Mouse (Mus musculus) liver, embryonic 14.5 days (tissue): ENCODE measurements around the gene Zdhhc19. TPM values are rescaled to one million over a fixed set of nuclear protein-coding genes. Genes with fewer than 3 reads are reported as not detected.
A peak's percentile ranks its signal among the peaks of the same experiment; 100 is the strongest.

Source experiments
- ATAC-seq: fragments of 200-750 bp; cut with Nextera tagmentation; 2 replicates; pipeline ENCODE4 v1.8.0; 2017; ENCODE audit warnings: moderate number of reproducible peaks, mild to moderate bottlenecking, moderate library complexity; ENCODE audit not compliant: insufficient read depth
- DNase-seq, 3 experiments: peaks; one replicate each; pipeline ENCODE4 v3.0.0-alpha.2; 2012 to 2013; ENCODE audit warnings: low read depth in 3 of 3, low spot score in 3 of 3
- H3K27ac ChIP-seq: fragments of 300-500 bp; sonication (generic); 2 replicates; pipeline ENCODE4 v1.5.1; 2014; ENCODE audit warnings: moderate library complexity, mild to moderate bottlenecking, control low read depth, inconsistent platforms
- H3K27me3 ChIP-seq: fragments of 300-500 bp; sonication (generic); 2 replicates; pipeline ENCODE4 v1.6.1; 2014; ENCODE audit warnings: mild to moderate bottlenecking, low read length, moderate library complexity; ENCODE audit not compliant: control insufficient read depth, insufficient read depth
- H3K36me3 ChIP-seq: fragments of 300-500 bp; sonication (generic); replicated peaks from 2 replicates; pipeline ENCODE4 v1.6.1; 2014; ENCODE audit warnings: low read depth; ENCODE audit not compliant: control insufficient read depth, insufficient read depth
- H3K4me1 ChIP-seq, 2 experiments: fragments of 200-500 bp in 1 of 2; fragments of 300-500 bp in 1 of 2; sonication (generic) in 1 of 2; replicated peaks; 2 replicates each; pipeline ENCODE4 v1.6.1; 2012 to 2014; ENCODE audit warnings: antibody characterized with exemption in 1 of 2, inconsistent platforms in 1 of 2, low read length in 1 of 2; ENCODE audit not compliant: control insufficient read depth in 2 of 2, insufficient read depth in 2 of 2
- H3K4me2 ChIP-seq: fragments of 300-500 bp; sonication (generic); 2 replicates; pipeline ENCODE4 v1.6.1; 2014; ENCODE audit warnings: low read depth, mild to moderate bottlenecking, control low read depth, moderate library complexity
- H3K4me3 ChIP-seq, 2 experiments: fragments of 200-500 bp in 1 of 2; fragments of 300-500 bp in 1 of 2; sonication (generic) in 1 of 2; 2 replicates each; pipeline ENCODE4 v1.5.1; 2012 to 2014; ENCODE audit warnings: low read depth in 2 of 2, low read length in 2 of 2, mild to moderate bottlenecking in 2 of 2, control low read depth in 1 of 2, inconsistent platforms in 1 of 2, moderate library complexity in 1 of 2; ENCODE audit not compliant: insufficient read depth in 1 of 2
- H3K9ac ChIP-seq: fragments of 300-500 bp; sonication (generic); replicated peaks from 2 replicates; pipeline ENCODE4 v1.6.1; 2014; ENCODE audit warnings: mild to moderate bottlenecking, control low read depth, moderate library complexity
- H3K9me3 ChIP-seq: fragments of 300-500 bp; sonication (generic); 2 replicates; pipeline ENCODE4 v1.6.1; 2016; ENCODE audit warnings: low read length, mixed read lengths; ENCODE audit not compliant: control insufficient read depth
- CTCF ChIP-seq: IDR thresholded peaks from 2 replicates; pipeline ENCODE4 v1.5.1; 2016; ENCODE audit warnings: antibody characterized with exemption, low read depth, control low read depth
- EP300 ChIP-seq: IDR thresholded peaks from 2 replicates; pipeline ENCODE4 v1.6.1; 2016; ENCODE audit warnings: antibody characterized with exemption, low read depth
- WGBS: fragments of 180-500 bp; shearing (Covaris S2); extraction: QIAGEN DNeasy Blood & Tissue Kit; methylation state at CpG from one replicate; pipeline ENCODE4 v1.1.7; 2014; ENCODE audit not compliant: insufficient replicate concordance; 5-methylcytosine and 5-hydroxymethylcytosine counted together
- polyA plus RNA-seq, 2 experiments: library from polyadenylated mRNA; depleted of rRNA in 1 of 2; stranded (reverse) in 1 of 2; unstranded in 1 of 2; fragments of >200 nt; fragmentation: Nextera tagmentation in 1 of 2; extraction: Ambion mirVana in 1 of 2; gene quantifications; 2 replicates each; pipeline versions ENCODE4 v1.2.1 to v1.2.3; 2012 to 2014

The Zdhhc19 gene
- polyA plus RNA-seq, 2 experiments, result not detected

GRCm38 (mm10) chr16:32593916-32594315 lies 97.9 kb downstream of the Zdhhc19 start:
- no peak overlapping the region for H3K4me2 ChIP-seq
- no peaks in the 10 kb centered on the region for H3K27me3 ChIP-seq
- TF ChIP-seq EP300 (no peak), CTCF (no peak)
- H3K4me3 ChIP-seq, result no peak overlapping the region
- DNase-seq, result no peak
- no peak overlapping the region for H3K9ac ChIP-seq
- peaks cover 7 to 19% of the 10 kb centered on the region in 2 experiments for H3K4me1 ChIP-seq
- WGBS, result 46% methylated on average over 5 of the region's 5 CpGs
- no peaks in the 10 kb centered on the region for H3K36me3 ChIP-seq
- no peak overlapping the region for H3K27ac ChIP-seq
- ATAC-seq, result no peak
- H3K9me3 ChIP-seq, result no peaks in the 10 kb centered on the region

DNA sequence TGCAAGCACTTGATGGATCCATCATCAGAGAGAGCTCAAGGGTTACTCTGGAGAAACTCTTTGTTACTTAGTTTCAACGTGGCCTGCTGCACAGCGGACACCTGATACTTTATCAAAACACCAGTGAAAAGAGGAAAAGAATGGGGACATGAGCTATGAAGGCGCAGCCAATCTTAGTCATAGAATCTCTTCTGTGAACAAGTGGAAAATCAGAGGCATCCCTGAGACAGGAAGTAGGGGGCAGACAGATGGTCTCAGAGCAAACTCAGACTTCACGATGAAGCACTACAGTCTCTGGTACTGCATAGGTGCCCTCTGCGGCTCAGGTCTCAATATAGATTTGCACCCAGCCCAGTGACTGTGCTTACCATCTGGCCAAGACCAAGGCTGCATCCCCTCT lies 98.6 kb downstream of the Zdhhc19 start:
- H3K4me2 ChIP-seq, result no peak overlapping the region
- H3K9me3 ChIP-seq, result no peaks in the 10 kb centered on the region
- H3K36me3 ChIP-seq, result no peaks in the 10 kb centered on the region
- no peak overlapping the region for H3K27ac ChIP-seq
- 65% methylated on average over 5 of the region's 5 CpGs for WGBS
- H3K4me1 ChIP-seq, result peaks cover 7 to 21% of the 10 kb centered on the region in 2 experiments
- ATAC-seq, result no peak
- TF ChIP-seq EP300 (no peak), CTCF (no peak)
- H3K9ac ChIP-seq, result no peak overlapping the region
- DNase-seq, result no peak
- H3K27me3 ChIP-seq, result no peaks in the 10 kb centered on the region
- H3K4me3 ChIP-seq, result no peak overlapping the region

DNA sequence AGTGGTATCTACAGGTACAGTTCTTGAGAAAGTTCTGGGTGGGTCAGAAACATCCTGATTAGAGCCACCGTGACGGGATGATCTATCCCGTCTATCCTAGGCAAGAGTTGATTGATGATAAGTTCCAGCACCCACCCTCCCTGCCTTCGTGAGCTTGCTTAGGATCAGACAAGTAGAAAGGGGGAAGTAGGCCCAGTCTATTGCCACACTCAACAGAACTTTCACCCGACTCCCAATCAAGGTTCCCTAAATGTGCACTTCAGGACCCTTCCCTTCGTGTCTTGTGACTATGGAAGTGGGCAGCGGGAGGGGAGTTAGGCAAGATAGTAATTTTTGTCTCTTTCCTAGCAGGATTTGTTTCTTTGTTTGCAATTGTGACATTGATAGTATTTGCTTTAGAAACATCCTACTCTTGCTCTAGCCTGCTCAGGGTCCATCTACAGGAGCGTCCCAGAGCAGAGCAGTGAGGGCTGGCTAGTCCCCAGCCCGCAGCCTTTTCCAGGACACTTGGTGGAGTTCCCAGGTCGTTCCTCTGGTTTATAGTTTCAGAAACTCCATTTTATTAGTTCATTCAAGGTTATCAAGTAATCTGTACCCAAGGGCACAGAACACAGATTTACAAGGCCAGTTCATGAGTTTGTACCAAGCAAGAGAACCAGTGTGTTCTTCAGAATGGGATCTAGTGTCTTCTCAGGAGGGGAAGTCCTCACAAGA lies 99.2 kb downstream of the Zdhhc19 start:
- no peak for DNase-seq
- TF ChIP-seq EP300 (no peak), CTCF (no peak)

DNA sequence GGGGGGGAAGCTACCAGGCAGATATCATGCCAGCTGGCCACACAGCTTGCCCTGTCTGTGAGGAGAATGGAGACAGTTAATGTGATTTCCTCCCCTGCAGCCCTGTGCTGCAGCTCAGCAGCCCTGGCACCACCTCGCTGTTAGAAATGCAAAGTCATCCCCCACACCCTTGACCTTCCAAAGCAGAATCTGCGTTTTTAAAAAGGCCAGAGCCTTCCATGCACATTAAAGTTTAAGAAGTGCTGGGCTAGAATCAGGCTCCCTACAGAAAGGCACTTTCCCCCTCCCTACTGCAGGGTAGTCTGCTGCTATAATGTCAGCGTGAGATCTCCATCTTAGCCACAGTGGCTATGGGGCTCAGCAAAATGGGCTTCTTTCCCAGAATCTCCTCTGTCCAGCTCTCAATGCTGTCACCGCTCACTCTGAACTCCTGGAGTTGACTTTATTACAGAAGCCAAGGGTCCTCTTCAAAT lies 101.9 kb downstream of the Zdhhc19 start:
- Histone ChIP-seq H3K9me3 (no peaks in the 10 kb centered on the region), H3K4me1 (peaks cover 7 to 21% of the 10 kb centered on the region in 2 experiments), H3K9ac (peak overlapping the region; percentile 48), H3K27me3 (no peaks in the 10 kb centered on the region), H3K36me3 (no peaks in the 10 kb centered on the region), H3K4me3 (no peak overlapping the region), H3K27ac (peak overlapping the region; percentile 66), H3K4me2 (peak overlapping the region; percentile 45)
- DNase-seq (peak in 2 of 3 experiments; percentile 39 to 41), ATAC-seq (peak; percentile 82)
- WGBS, result 28% methylated on average over 4 of the region's 4 CpGs
- no peak for TF ChIP-seq EP300
- TF ChIP-seq CTCF, result no peak

More for the DNA sequence above, 99.2 kb downstream of the Zdhhc19 start:
- Histone ChIP-seq H3K4me1 (peaks cover 7 to 21% of the 10 kb centered on the region in 2 experiments), H3K36me3 (no peaks in the 10 kb centered on the region), H3K9me3 (no peaks in the 10 kb centered on the region), H3K27ac (no peak overlapping the region), H3K4me2 (no peak overlapping the region), H3K27me3 (no peaks in the 10 kb centered on the region), H3K4me3 (no peak overlapping the region), H3K9ac (no peak overlapping the region)
- 50% methylated on average over 10 of the region's 10 CpGs for WGBS
- no peak for ATAC-seq

DNA sequence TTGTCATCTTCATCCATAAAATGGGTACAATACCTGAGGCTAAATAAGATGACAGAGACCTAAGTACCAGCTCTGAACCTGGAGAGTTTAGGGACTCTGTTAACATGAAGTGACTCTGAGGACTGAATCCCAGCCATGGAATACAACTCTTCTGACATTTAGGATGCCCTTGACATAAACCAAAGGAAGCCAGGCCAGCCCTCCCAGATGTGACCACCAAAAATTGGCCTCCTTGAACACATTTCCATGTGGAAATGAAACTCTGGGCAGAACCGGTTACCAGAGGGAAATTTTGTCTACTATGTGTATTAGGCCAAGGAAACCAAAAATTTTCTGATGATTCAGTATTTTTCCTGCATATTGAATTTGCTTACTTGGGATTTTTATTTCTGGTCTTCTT lies 103.1 kb downstream of the Zdhhc19 start:
- no peaks in the 10 kb centered on the region for H3K9me3 ChIP-seq
- H3K36me3 ChIP-seq, result no peaks in the 10 kb centered on the region
- no peak overlapping the region for H3K4me2 ChIP-seq
- H3K9ac ChIP-seq, result peak overlapping the region; percentile 13; the same call in 1 of the 2 replicates
- ATAC-seq (no peak), DNase-seq (no peak)
- H3K27me3 ChIP-seq, result no peaks in the 10 kb centered on the region
- H3K27ac ChIP-seq, result no peak overlapping the region; the same call in 1 of the 2 replicates
- WGBS, result 90% methylated on average over 1 of the region's 1 CpGs
- no peak overlapping the region for H3K4me3 ChIP-seq
- peaks cover 7 to 21% of the 10 kb centered on the region in 2 experiments for H3K4me1 ChIP-seq
- TF ChIP-seq EP300, result no peak
- no peak for TF ChIP-seq CTCF
